Mouse (Mus musculus): ENCODE results near the gene Lmo4. TPM values are rescaled to one million over a fixed set of nuclear protein-coding genes. Genes with fewer than 3 reads are reported as not detected.

Lmo4 gene
- polyA plus RNA-seq, 1 experiment from 2014 or later, result 97.2 TPM

GRCm38 (mm10) chr3:144148234-144148633, 56.8 kb downstream of the Lmo4 start:
- Histone ChIP-seq H3K9ac (replicated peaks; ENCODE audit: low read depth, low read length) (no peak overlapping the region), H3K9me3 (ENCODE audit: control insufficient read depth, low read length) (no peaks in the 10 kb centered on the region), H3K27ac (ENCODE audit: low read depth, low read length) (no peak overlapping the region), H3K4me2 (ENCODE audit: low read depth, low read length) (no peak overlapping the region), H3K27me3 (ENCODE audit: control insufficient read depth, insufficient read depth, low read length) (no peaks in the 10 kb centered on the region), H3K4me1 (ENCODE audit: control insufficient read depth, insufficient read depth, low read length) (no peaks in the 10 kb centered on the region), H3K36me3 (ENCODE audit: control insufficient read depth, insufficient read depth, low read length) (no peaks in the 10 kb centered on the region), H3K4me3 (ENCODE audit: low read depth, low read length) (no peak overlapping the region)
- no peak for ATAC-seq (ENCODE audit: low read depth)
- WGBS, result 95% methylated on average over 3 of the region's 3 CpGs

- H3K9me3 ChIP-seq (ENCODE audit: control insufficient read depth, low read length), result no peaks in the 10 kb centered on the region
These were observed 57.8 kb downstream of the Lmo4 start for GRCm38 (mm10) chr3:144147244-144147643.

GRCm38 (mm10) chr3:144144066-144144465, 61.0 kb downstream of the Lmo4 start:
- Histone ChIP-seq H3K9me3 (ENCODE audit: control insufficient read depth, low read length) (no peaks in the 10 kb centered on the region), H3K4me2 (ENCODE audit: low read depth, low read length) (no peak overlapping the region), H3K4me1 (ENCODE audit: control insufficient read depth, insufficient read depth, low read length) (no peaks in the 10 kb centered on the region), H3K27me3 (ENCODE audit: control insufficient read depth, insufficient read depth, low read length) (no peaks in the 10 kb centered on the region), H3K4me3 (ENCODE audit: low read depth, low read length) (no peak overlapping the region), H3K9ac (replicated peaks; ENCODE audit: low read depth, low read length) (no peak overlapping the region), H3K27ac (ENCODE audit: low read depth, low read length) (no peak overlapping the region), H3K36me3 (ENCODE audit: control insufficient read depth, insufficient read depth, low read length) (no peaks in the 10 kb centered on the region)
- no peak for ATAC-seq (ENCODE audit: low read depth)
- 92% methylated on average over 4 of the region's 4 CpGs for WGBS

More at GRCm38 (mm10) chr3:144147244-144147643, 57.8 kb downstream of the Lmo4 start:
- Histone ChIP-seq H3K27me3 (ENCODE audit: control insufficient read depth, insufficient read depth, low read length) (no peaks in the 10 kb centered on the region), H3K4me1 (ENCODE audit: control insufficient read depth, insufficient read depth, low read length) (no peaks in the 10 kb centered on the region), H3K4me3 (ENCODE audit: low read depth, low read length) (no peak overlapping the region), H3K9ac (replicated peaks; ENCODE audit: low read depth, low read length) (no peak overlapping the region), H3K4me2 (ENCODE audit: low read depth, low read length) (no peak overlapping the region), H3K36me3 (ENCODE audit: control insufficient read depth, insufficient read depth, low read length) (no peaks in the 10 kb centered on the region), H3K27ac (ENCODE audit: low read depth, low read length) (no peak overlapping the region)
- WGBS, result 93% methylated on average over 3 of the region's 3 CpGs
- no peak for ATAC-seq (ENCODE audit: low read depth)

- WGBS, result 89% methylated on average over 7 of the region's 7 CpGs
- Histone ChIP-seq H3K36me3 (ENCODE audit: control insufficient read depth, insufficient read depth, low read length) (no peaks in the 10 kb centered on the region), H3K27ac (ENCODE audit: low read depth, low read length) (no peak overlapping the region), H3K9me3 (ENCODE audit: control insufficient read depth, low read length) (no peaks in the 10 kb centered on the region), H3K4me1 (ENCODE audit: control insufficient read depth, insufficient read depth, low read length) (no peaks in the 10 kb centered on the region), H3K4me3 (ENCODE audit: low read depth, low read length) (no peak overlapping the region), H3K4me2 (ENCODE audit: low read depth, low read length) (no peak overlapping the region), H3K9ac (replicated peaks; ENCODE audit: low read depth, low read length) (no peak overlapping the region), H3K27me3 (ENCODE audit: control insufficient read depth, insufficient read depth, low read length) (no peaks in the 10 kb centered on the region)
- no peak for ATAC-seq (ENCODE audit: low read depth)
These were observed 62.1 kb downstream of the Lmo4 start for GRCm38 (mm10) chr3:144142939-144143338.

GRCm38 (mm10) chr3:144141786-144142185, 63.2 kb downstream of the Lmo4 start:
- peak; percentile 38; the same call in 1 of the 2 replicates for ATAC-seq (ENCODE audit: low read depth)
- Histone ChIP-seq H3K27ac (ENCODE audit: low read depth, low read length) (no peak overlapping the region), H3K4me3 (ENCODE audit: low read depth, low read length) (no peak overlapping the region), H3K4me1 (ENCODE audit: control insufficient read depth, insufficient read depth, low read length) (no peaks in the 10 kb centered on the region), H3K36me3 (ENCODE audit: control insufficient read depth, insufficient read depth, low read length) (no peaks in the 10 kb centered on the region), H3K9me3 (ENCODE audit: control insufficient read depth, low read length) (no peaks in the 10 kb centered on the region), H3K27me3 (ENCODE audit: control insufficient read depth, insufficient read depth, low read length) (no peaks in the 10 kb centered on the region), H3K9ac (replicated peaks; ENCODE audit: low read depth, low read length) (no peak overlapping the region), H3K4me2 (ENCODE audit: low read depth, low read length) (no peak overlapping the region)
- 63% methylated on average over 8 of the region's 8 CpGs for WGBS

GRCm38 (mm10) chr3:144140816-144141215, 64.2 kb downstream of the Lmo4 start:
- Histone ChIP-seq H3K4me2 (ENCODE audit: low read depth, low read length) (no peak overlapping the region), H3K36me3 (ENCODE audit: control insufficient read depth, insufficient read depth, low read length) (no peaks in the 10 kb centered on the region), H3K27me3 (ENCODE audit: control insufficient read depth, insufficient read depth, low read length) (no peaks in the 10 kb centered on the region), H3K4me1 (ENCODE audit: control insufficient read depth, insufficient read depth, low read length) (no peaks in the 10 kb centered on the region), H3K4me3 (ENCODE audit: low read depth, low read length) (no peak overlapping the region), H3K9me3 (ENCODE audit: control insufficient read depth, low read length) (no peaks in the 10 kb centered on the region), H3K27ac (ENCODE audit: low read depth, low read length) (no peak overlapping the region), H3K9ac (replicated peaks; ENCODE audit: low read depth, low read length) (no peak overlapping the region)
- 91% methylated on average over 5 of the region's 5 CpGs for WGBS
- ATAC-seq (ENCODE audit: low read depth), result no peak

- Histone ChIP-seq H3K27ac (ENCODE audit: low read depth, low read length) (no peak overlapping the region), H3K9ac (replicated peaks; ENCODE audit: low read depth, low read length) (no peak overlapping the region), H3K27me3 (ENCODE audit: control insufficient read depth, insufficient read depth, low read length) (no peaks in the 10 kb centered on the region), H3K4me2 (ENCODE audit: low read depth, low read length) (no peak overlapping the region), H3K9me3 (ENCODE audit: control insufficient read depth, low read length) (no peaks in the 10 kb centered on the region), H3K36me3 (ENCODE audit: control insufficient read depth, insufficient read depth, low read length) (no peaks in the 10 kb centered on the region), H3K4me1 (ENCODE audit: control insufficient read depth, insufficient read depth, low read length) (no peaks in the 10 kb centered on the region), H3K4me3 (ENCODE audit: low read depth, low read length) (no peak overlapping the region)
- ATAC-seq (ENCODE audit: low read depth), result no peak
- WGBS, result 98% methylated on average over 3 of the region's 3 CpGs
These were observed 66.4 kb downstream of the Lmo4 start for GRCm38 (mm10) chr3:144138659-144139058.
